Mouse (Mus musculus) left cerebral cortex, postnatal 25 days (tissue): ENCODE data around the gene Hspe1. TPM values are rescaled to one million over a fixed set of nuclear protein-coding genes. Genes with fewer than 3 reads are reported as not detected.
A peak's percentile ranks its signal among the peaks of the same experiment; 100 is the strongest.
"Not testable (repeated sequence)": the region's sequence is repeated elsewhere in the genome, so short reads cannot be mapped to it uniquely, and the experiment has no call there.

Experiments
- DNase-seq, 2 experiments: peaks; one replicate each; pipeline ENCODE4 v3.0.0; 2022; ENCODE audit warnings: low spot score in 2 of 2, mixed read lengths in 1 of 2
- intact Hi-C: fragments of 180-260 bp; cut with DNase I; formaldehyde crosslinking; loops from one replicate; pipeline ENCODE4 v1.15.1; 2025
- total RNA-seq, 2 experiments: library from RNA; stranded (reverse); gene quantifications; 2 replicates each; pipeline ENCODE4 v1.2.3; 2021

Hspe1 gene
- total RNA-seq: 10 to 100 TPM; 89.7 to 93.5 TPM

- DNase-seq: peak; percentile 97 to 98
- intact Hi-C loops: loop anchor here (1.0 to 5.0 kb wide), 5 partner anchors 36 to 149 kb away; partner anchors contain the start of genes Coq10b, Mars2 and Mob4
These were observed at the start of gene Hspe1, which contains the start of gene Hspd1 for GRCm38 (mm10) chr1:55087932-55088610. Gene Hspe1, plus strand, starts transcription at chr1:55088132. Gene Hspd1, minus strand, starts transcription at chr1:55088243.

DNA sequence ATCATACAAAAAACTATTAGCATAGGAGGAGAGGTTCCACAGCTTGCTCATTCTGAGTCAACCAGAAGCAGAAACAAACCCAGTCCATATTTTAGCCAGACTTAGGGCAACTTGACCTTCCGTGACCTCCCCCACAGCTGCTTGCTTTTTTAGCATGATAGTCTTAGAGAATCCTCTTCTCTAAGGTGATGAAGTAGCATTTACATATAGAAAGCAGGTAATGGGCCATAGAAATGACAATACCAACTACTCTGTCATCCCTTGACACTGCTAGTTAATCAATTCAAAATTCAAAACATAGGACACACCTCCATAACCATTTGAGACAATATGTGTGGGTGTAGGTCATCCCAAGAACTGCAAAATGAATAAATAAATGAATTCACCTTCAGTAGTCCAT lies 48.0 kb upstream of the Hspe1 start:
- no peak for DNase-seq
- intact Hi-C loops: no loop called here

- intact Hi-C loops: no loop called here
- DNase-seq: no peak
These were observed 46.2 kb upstream of the Hspe1 start for GRCm38 (mm10) chr1:55041691-55042090.

GRCm38 (mm10) chr1:55042246-55042645 lies 45.7 kb upstream of the Hspe1 start:
- DNase-seq: no peak
- intact Hi-C loops: no loop called here

DNA sequence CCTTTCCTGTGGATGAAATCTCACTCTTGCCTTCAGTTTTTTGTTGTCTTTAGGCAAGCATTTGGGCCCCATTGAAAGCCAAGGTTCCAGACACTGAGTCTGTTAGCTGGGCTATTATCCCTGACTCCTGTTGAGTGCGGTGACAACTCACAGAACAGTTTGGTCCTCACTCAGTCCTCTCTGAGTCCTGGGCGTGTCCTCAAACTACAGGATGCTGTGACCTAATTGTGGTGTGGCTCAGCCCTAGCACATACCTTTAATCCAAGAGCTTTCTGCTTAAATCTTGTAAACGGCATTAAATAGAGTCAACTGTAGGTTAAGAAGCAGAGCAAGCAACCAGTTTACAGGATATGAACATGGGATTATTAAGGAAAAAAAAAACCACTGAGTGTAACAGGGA lies 44.8 kb upstream of the Hspe1 start:
- no peak for DNase-seq
- intact Hi-C loops: no loop called here

DNA sequence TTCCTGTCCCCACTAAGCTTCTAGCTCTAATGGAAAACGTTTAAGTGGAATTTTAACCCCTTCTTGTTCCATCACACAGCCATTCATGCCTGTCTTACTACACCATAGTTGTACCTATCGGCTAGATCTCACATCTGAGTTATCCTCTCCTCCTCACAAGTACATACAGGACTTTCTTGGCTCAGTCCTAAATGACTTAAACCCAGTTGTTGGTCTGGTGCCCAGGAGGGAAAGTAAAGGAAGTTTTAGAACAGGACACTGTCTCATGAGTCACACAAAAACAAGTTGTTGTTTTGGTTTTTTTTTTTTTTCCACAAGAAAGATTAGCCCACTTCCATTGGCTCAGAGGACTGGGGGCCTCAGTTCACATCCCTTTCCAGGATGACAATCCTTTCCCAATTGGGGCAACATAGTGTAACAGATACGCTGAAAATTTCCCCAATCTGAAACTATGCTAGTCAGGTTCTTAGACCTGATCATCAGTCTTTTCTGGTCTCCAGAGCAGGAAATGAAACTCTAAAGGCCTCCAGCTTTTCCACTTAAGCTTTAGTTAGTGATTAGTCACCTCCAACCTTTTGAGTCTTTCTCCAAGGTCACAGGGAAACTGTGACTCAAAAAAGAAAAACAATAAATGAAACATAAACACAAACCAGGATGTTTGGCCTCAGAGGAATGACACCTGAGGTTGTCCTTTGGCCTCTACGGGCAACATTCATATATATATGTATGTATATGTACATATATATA lies 38.9 kb upstream of the Hspe1 start:
- DNase-seq: no peak
- intact Hi-C loops: no loop called here

GRCm38 (mm10) chr1:55051671-55052070 lies 36.3 kb upstream of the Hspe1 start:
- intact Hi-C loops: loop anchor here (1.0 to 5.0 kb wide), 2 partner anchors 25 to 36 kb away; partner anchors contain the start of genes Hspd1 and Hspe1
- no peak for DNase-seq

DNA sequence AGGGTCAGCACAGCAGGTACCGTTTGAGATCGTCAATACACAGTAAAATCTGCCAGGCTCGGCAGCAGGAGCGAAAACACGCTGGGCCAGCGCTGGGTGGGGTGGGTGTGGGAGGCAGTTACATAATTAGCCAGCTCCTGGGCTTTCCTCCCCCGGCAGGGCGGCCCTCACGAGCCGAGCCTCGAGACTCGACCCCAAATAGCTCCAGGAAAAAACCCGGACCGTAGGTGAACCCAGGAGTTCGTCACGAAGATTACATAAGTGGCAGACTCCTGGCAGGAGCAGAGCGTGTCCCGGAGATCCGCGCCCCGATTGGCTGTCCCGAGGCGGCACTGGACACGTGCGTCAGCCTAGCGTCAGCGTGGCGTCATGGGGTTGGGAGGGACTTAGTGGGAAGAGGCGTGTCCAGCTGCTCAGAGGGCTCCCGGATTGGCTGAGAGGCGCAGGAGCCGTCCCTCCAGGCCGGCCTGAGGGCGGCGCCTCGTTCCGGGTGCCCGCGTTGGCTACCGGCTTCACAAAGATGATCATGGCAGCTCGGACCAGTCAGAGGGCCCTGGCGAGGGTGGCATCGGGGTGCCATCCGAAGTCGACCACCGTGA lies 35.5 kb upstream of the Hspe1 start, which contains the start of gene Coq10b:
TSS of gene Coq10b (plus strand) at position 416 of the 599 bp plus-strand sequence.
- intact Hi-C loops: loop anchor here (1.0 to 5.0 kb wide), 2 partner anchors 26 to 35 kb away; partner anchors contain the start of genes Hspd1 and Hspe1
- DNase-seq: peak; percentile 100

DNA sequence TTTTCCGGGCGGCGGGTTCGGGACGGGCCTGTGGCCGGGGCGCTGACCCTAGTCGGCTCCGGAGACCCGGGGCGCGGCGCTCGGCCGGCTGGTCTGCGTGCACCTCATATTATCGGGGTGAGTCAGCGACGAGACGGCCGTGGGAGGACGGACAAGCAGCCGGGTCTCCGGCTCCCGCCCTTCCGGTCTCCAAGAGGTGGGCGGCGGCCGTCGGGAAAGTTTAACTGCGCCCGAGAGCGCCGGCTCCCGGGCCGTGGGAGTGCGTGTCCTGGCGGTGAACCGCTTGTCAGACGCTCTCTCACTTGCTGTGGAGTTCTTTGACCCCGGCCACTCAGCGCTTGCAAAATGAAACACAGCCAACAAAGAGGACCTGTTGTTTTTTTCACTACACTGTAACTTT lies 34.9 kb upstream of the Hspe1 start:
- DNase-seq: no peak

GRCm38 (mm10) chr1:55053596-55053995 lies 34.3 kb upstream of the Hspe1 start:
- intact Hi-C loops: loop anchor here (5.0 kb wide), 1 partner anchor 34 kb away; the partner anchor contains the start of genes Hspd1 and Hspe1
- DNase-seq: no peak

More for the DNA sequence above, 34.9 kb upstream of the Hspe1 start:
- intact Hi-C loops: loop anchor here (5.0 kb wide), 1 partner anchor 34 kb away; the partner anchor contains the start of genes Hspd1 and Hspe1

GRCm38 (mm10) chr1:55055322-55056115 lies 32.4 kb upstream of the Hspe1 start:
- intact Hi-C loops: no loop called here
- DNase-seq: no peak

- intact Hi-C loops, DNase-seq: not testable (repeated sequence)
These were observed 29.5 kb upstream of the Hspe1 start for GRCm38 (mm10) chr1:55058383-55058782.

- intact Hi-C loops: no loop called here
- no peak for DNase-seq
These were observed 26.8 kb upstream of the Hspe1 start for GRCm38 (mm10) chr1:55061099-55061498.

DNA sequence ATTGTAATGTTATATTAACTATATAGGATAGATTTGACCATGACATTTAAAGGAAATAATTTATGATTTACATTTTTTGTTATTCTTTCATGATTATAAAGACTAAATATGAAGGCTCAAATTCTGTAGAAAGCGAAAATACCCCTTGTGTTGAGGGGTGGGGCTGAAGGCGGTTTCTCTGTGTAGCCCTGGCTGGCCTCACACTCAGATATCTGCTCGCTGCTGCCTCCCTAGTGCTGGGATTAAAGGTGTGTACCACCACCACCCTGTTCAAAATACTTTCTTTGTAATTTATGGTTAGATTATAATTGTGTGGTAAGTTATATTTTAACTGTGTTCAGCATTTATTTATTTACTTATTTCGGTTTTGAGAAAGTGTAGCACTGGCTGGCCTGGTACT lies 26.2 kb upstream of the Hspe1 start:
- DNase-seq: no peak

DNA sequence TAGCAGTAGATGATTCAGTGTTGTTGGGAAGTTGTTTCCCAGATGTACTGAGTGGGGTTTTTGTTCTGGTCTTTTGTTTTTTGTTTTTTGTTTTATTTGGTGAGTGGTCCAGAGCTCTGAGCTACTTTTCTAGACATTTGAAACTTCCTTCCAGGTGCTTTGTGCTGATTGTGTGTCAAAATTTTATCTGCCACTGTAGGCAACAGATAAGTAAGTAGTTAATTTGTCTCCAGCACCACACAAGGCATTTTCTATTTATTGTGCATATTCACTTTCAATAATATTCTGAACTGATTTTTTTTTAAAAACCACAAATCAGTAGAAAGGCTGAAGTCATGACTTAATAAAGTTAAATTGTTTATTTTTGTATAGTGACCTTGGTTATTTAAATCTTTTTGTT lies 15.6 kb upstream of the Hspe1 start:
- not testable (repeated sequence) for DNase-seq
- intact Hi-C loops: loop anchor here (5.0 kb wide), 1 partner anchor 70 kb away; no protein-coding TSS in a partner anchor

More for the DNA sequence above, 26.2 kb upstream of the Hspe1 start:
- intact Hi-C loops: no loop called here

DNA sequence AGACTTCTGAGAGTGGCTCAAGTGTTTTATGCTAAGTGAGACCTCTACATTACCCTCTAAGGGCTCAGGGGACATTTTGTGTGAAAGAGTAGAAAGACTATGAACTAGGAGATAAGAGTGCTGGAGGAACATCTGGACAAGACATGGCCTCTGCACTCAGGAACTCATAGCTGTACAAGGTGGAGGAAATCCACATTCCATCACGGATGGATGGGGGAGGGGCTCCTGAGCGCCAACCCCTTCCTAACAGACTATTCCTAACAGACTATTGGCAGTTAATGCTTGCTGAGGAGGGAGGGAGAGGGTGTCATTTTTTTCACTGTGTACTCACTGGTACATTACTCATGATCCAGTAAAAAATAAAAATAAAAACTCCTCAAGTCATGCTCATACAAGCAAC lies 13.2 kb upstream of the Hspe1 start:
- intact Hi-C loops: loop anchor here (5.0 kb wide), 1 partner anchor 72 kb away; no protein-coding TSS in a partner anchor

DNA sequence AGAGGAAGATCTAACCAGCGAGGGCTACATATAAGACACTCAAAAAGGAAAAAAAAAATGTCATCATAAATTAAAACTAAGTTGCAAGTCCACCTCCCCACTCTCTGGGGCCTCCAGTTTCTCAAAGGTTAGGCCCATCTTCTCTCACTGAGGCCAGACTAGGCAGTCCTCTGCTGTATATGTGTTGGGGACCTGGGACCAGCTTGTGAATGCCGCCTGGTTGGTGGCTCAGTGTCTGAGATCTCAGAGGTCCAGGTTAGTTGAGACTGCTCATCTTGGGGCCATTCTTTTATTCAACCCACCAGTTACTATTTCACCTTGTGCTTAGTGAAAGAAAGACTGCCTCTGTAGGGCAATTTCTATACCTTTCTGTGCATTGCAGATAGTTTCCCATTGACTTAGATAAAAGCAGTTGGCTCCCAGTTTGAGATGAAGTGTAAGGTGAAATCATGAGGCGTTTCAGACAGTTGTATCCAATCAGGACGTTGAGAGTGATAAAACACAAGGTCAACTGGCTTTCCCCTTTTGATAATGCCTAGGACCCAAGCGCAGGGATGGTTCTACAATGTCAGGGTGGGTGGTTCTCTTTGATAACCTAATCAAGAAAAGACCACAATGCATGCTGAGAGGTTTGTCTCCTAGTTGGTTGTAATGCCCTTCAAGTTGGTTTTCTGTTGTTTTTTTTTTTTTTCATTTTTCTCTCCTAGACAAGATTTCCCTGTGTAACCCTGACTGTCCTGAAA lies 12.1 kb upstream of the Hspe1 start:
- intact Hi-C loops: no loop called here
- no peak for DNase-seq

More for the DNA sequence above, 13.2 kb upstream of the Hspe1 start:
- no peak for DNase-seq

GRCm38 (mm10) chr1:55076395-55076743 lies 11.6 kb upstream of the Hspe1 start:
- intact Hi-C loops: no loop called here
- no peak for DNase-seq
